Mouse (Mus musculus) retina, postnatal 7 days (tissue): ENCODE measurements around the gene Atg4d.
"Not testable (repeated sequence)": the region's sequence is repeated elsewhere in the genome, so short reads cannot be mapped to it uniquely, and the experiment has no call there.

ENCODE experiments used
- DNase-seq: peaks from one replicate; pipeline ENCODE4 v3.0.0-alpha.2; 2012; ENCODE audit warnings: low read depth, low spot score

The Atg4d gene

GRCm38 (mm10) chr9:21312134-21312533, 47.0 kb downstream of the Atg4d start, which contains the start of gene Ap1m2:
TSS of gene Ap1m2 (minus strand) at chr9:21312337.
- no peak for DNase-seq

GRCm38 (mm10) chr9:21313394-21313793, 48.3 kb downstream of the Atg4d start:
- DNase-seq: peak; percentile 79

- no peak for DNase-seq
Observed at GRCm38 (mm10) chr9:21314367-21315140, 49.5 kb downstream of the Atg4d start.

GRCm38 (mm10) chr9:21315421-21315820, 50.3 kb downstream of the Atg4d start:
- DNase-seq: no peak

- DNase-seq: no peak
Observed at GRCm38 (mm10) chr9:21316696-21317095, 51.6 kb downstream of the Atg4d start.

- no peak for DNase-seq
Observed at GRCm38 (mm10) chr9:21318792-21319191, 53.7 kb downstream of the Atg4d start.

GRCm38 (mm10) chr9:21319503-21319902, 54.4 kb downstream of the Atg4d start:
- no peak for DNase-seq

GRCm38 (mm10) chr9:21320280-21320618, 55.2 kb downstream of the Atg4d start:
- no peak for DNase-seq

GRCm38 (mm10) chr9:21320619-21321512, 55.8 kb downstream of the Atg4d start, which contains the start of gene Slc44a2:
TSS of gene Slc44a2 (plus strand) at chr9:21320698.
- DNase-seq: peak; percentile 78

GRCm38 (mm10) chr9:21321513-21321835, 56.4 kb downstream of the Atg4d start:
- DNase-seq: no peak

- DNase-seq: no peak
Observed at GRCm38 (mm10) chr9:21322211-21322916, 57.3 kb downstream of the Atg4d start.

GRCm38 (mm10) chr9:21322917-21323297, 57.8 kb downstream of the Atg4d start:
- not testable (repeated sequence) for DNase-seq

- no peak for DNase-seq
Observed at GRCm38 (mm10) chr9:21324269-21324668, 59.2 kb downstream of the Atg4d start.
